Mouse (Mus musculus) intestine, postnatal 0 days (tissue): ENCODE results near the gene Snrnp25. TPM values are rescaled to one million over a fixed set of nuclear protein-coding genes. Genes with fewer than 3 reads are reported as not detected.

ENCODE experiments used
- ATAC-seq: fragments of 200-750 bp; cut with Nextera tagmentation; 2 replicates; pipeline ENCODE4 v1.8.0; 2017; ENCODE audit warnings: mild to moderate bottlenecking, moderate TSS enrichment, moderate library complexity
- H3K27ac ChIP-seq: fragments of 300-500 bp; sonication (generic); 2 replicates; pipeline ENCODE4 v1.5.1; 2014; ENCODE audit warnings: mild to moderate bottlenecking, low read depth, low read length, moderate library complexity
- H3K27me3 ChIP-seq: fragments of 300-500 bp; sonication (generic); replicated peaks from 2 replicates; pipeline ENCODE4 v1.6.1; 2014; ENCODE audit warnings: low read length, mixed read lengths; ENCODE audit not compliant: control insufficient read depth, insufficient read depth
- H3K36me3 ChIP-seq: fragments of 300-500 bp; sonication (generic); 2 replicates; pipeline ENCODE4 v1.6.1; 2014; ENCODE audit warnings: mild to moderate bottlenecking, moderate library complexity; ENCODE audit not compliant: control insufficient read depth, insufficient read depth
- H3K4me1 ChIP-seq: fragments of 300-500 bp; sonication (generic); replicated peaks from 2 replicates; pipeline ENCODE4 v1.6.1; 2014; ENCODE audit warnings: antibody characterized with exemption, low read length, mixed read lengths; ENCODE audit not compliant: control insufficient read depth, insufficient read depth
- H3K4me2 ChIP-seq: fragments of 300-500 bp; sonication (generic); replicated peaks from 2 replicates; pipeline ENCODE4 v1.6.1; 2014; ENCODE audit warnings: low read depth, mild to moderate bottlenecking, moderate library complexity
- H3K4me3 ChIP-seq: fragments of 300-500 bp; sonication (generic); 2 replicates; pipeline ENCODE4 v1.5.1; 2014; ENCODE audit warnings: low read depth, low read length
- H3K9ac ChIP-seq: fragments of 300-500 bp; sonication (generic); 2 replicates; pipeline ENCODE4 v1.6.1; 2014; ENCODE audit warnings: mild to moderate bottlenecking, low read depth, low read length
- H3K9me3 ChIP-seq: fragments of 300-500 bp; sonication (generic); 2 replicates; pipeline ENCODE4 v1.6.1; 2016; ENCODE audit warnings: mixed run types; ENCODE audit not compliant: control insufficient read depth
- CTCF ChIP-seq: sonication (generic); IDR thresholded peaks from 2 replicates; pipeline ENCODE4 v1.5.1; 2016; ENCODE audit warnings: low read depth, mild to moderate bottlenecking, control low read depth, antibody characterized with exemption, moderate library complexity
- WGBS: fragments of 180-500 bp; shearing (Covaris S2); extraction: QIAGEN DNeasy Blood & Tissue Kit; methylation state at CpG from one replicate; pipeline ENCODE4 v1.1.7; 2014; 5-methylcytosine and 5-hydroxymethylcytosine counted together
- polyA plus RNA-seq: library from polyadenylated mRNA; unstranded; fragments of >200 nt; fragmentation: Nextera tagmentation; extraction: Ambion mirVana; gene quantifications from 2 replicates; pipeline ENCODE4 v1.2.1, GENCODE M21; 2015

Gene Snrnp25
- polyA plus RNA-seq, 1 experiment from 2014 or later = 28.0 TPM

DNA sequence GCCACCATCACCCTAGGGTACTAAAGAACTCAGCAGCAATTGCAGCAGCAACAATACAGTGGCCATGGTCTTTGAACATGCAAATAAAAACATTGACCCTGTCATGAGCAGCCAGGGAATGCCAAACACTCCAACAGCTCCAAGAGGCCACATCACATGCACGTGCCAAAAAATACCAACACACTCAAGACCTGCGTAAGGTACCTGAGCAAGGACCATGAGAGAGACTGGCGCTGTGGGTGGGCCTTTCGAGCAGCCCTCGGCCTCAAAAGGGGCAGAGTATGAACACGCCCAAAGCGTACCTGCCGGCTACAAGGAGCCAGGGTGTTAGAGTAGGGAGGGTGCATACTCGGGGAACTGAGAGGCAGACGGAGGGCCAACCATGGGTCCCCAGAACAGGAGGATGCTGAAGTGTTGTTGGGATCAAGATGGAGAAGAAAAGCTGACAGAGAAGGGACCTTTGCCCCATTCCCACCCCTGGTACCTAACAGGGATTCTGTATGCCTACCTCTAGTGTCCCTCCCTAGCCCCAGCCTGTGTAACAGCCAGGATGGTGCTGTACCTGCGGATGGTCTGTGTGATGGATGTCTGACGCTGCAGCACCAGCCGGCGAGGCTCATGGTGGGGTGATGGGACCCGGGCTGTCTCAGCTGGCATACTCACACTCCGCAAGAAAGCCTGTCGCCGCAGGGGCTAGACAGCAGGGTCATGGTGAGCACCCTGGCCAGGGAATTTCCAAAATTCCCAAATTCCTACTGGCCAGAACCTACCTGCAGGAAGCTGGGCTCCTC is 10.4 kb downstream of the Snrnp25 start:
- ATAC-seq = no peak
- peaks cover 55% of the 10 kb centered on the region for H3K36me3 ChIP-seq
- no peak overlapping the region for H3K4me2 ChIP-seq

DNA sequence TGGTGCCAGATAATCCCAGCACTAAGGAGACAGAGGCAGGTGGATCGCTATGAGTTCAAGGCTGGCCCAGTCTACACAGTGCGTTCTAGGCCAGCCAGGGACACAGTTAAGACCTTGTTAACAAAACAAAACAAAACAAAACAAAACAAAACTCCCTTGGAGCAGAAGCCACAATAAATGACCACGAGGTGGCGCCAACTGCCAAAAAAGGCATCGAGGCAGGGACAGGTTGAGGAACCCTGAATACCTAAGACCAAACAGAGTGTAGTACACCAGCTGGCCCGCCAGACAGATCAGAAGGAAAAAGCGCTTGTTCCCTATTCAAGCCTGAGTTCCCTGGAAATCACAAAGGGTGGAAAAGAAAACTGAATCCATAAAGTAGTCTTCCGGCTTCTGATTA is 11.6 kb downstream of the Snrnp25 start:
- Histone ChIP-seq H3K4me3 (no peak overlapping the region), H3K9ac (no peak overlapping the region), H3K4me1 (no peaks in the 10 kb centered on the region; the same call in 1 of the 2 replicates), H3K27me3 (no peaks in the 10 kb centered on the region), H3K36me3 (peaks cover 42% of the 10 kb centered on the region), H3K27ac (no peak overlapping the region), H3K9me3 (no peaks in the 10 kb centered on the region), H3K4me2 (no peak overlapping the region)
- ATAC-seq = peak; percentile 23; the same call in 1 of the 2 replicates
- peak; percentile 95 for TF ChIP-seq CTCF
- WGBS = 28% methylated on average over 8 of the region's 8 CpGs

More for the DNA sequence above, 10.4 kb downstream of the Snrnp25 start:
- Histone ChIP-seq H3K9ac (no peak overlapping the region), H3K27ac (no peak overlapping the region), H3K9me3 (no peaks in the 10 kb centered on the region), H3K4me3 (no peak overlapping the region), H3K27me3 (no peaks in the 10 kb centered on the region), H3K4me1 (no peaks in the 10 kb centered on the region)
- WGBS = 93% methylated on average over 18 of the region's 18 CpGs
- no peak for TF ChIP-seq CTCF

DNA sequence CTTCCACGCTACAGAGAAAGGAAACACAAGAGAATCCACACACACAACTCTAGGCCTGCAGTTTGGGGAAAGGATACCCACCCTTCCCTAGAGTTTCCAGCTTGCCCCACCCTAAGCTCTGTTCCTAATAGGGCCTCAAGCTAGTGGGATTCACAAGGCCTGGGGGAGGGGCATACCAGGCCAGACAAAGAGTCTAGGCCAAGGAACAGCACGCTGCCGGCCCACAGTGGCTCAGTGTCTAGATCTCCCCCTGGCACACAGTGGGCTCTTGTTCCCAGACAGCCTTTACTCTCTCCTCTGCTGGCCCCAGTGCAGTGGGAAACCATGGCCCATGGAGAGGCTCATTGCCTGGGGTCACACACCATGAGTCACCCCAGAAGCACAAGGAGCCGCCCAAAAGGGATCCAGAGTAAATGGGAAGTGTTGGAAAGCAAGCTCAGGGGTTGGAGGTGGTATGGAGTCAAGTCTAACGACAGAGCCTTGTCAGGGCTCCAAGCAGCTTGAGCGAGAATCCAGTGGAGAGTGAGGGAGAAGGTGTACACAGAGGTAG is 13.4 kb downstream of the Snrnp25 start:
- TF ChIP-seq CTCF = no peak
- Histone ChIP-seq H3K4me2 (no peak overlapping the region), H3K27ac (no peak overlapping the region), H3K9ac (no peak overlapping the region), H3K36me3 (peaks cover 25% of the 10 kb centered on the region), H3K27me3 (no peaks in the 10 kb centered on the region), H3K4me3 (no peak overlapping the region), H3K9me3 (no peaks in the 10 kb centered on the region), H3K4me1 (peaks cover 5% of the 10 kb centered on the region; the same call in 1 of the 2 replicates)
- 61% methylated on average over 6 of the region's 6 CpGs for WGBS
- no peak for ATAC-seq

DNA sequence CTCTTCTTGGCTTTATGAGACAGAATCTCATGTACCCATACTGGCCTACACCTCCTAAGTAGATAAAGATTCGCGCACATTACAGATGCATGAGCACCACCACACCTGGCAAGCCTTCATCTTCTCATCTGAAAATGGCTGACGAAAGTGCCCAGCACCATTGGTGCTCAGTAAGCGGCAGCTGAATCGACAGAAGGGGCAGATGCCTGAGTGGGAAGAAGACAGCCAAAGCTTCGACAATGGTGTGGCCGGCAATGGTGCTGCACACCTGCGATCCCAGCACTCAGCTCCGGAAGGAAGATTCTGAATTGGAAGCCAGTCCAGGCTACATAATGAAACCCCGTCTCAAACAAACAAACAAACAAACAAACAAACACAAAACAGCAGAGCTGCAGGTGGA is 14.1 kb downstream of the Snrnp25 start:
- H3K4me1 ChIP-seq = peaks cover 8% of the 10 kb centered on the region; the same call in 1 of the 2 replicates
- WGBS = 82% methylated on average over 10 of the region's 10 CpGs
- peaks cover 18% of the 10 kb centered on the region for H3K36me3 ChIP-seq
- TF ChIP-seq CTCF = no peak
- ATAC-seq = no peak
- no peak overlapping the region for H3K4me3 ChIP-seq
- H3K27me3 ChIP-seq = no peaks in the 10 kb centered on the region
- no peaks in the 10 kb centered on the region for H3K9me3 ChIP-seq
- H3K9ac ChIP-seq = no peak overlapping the region
- no peak overlapping the region for H3K4me2 ChIP-seq
- no peak overlapping the region for H3K27ac ChIP-seq

DNA sequence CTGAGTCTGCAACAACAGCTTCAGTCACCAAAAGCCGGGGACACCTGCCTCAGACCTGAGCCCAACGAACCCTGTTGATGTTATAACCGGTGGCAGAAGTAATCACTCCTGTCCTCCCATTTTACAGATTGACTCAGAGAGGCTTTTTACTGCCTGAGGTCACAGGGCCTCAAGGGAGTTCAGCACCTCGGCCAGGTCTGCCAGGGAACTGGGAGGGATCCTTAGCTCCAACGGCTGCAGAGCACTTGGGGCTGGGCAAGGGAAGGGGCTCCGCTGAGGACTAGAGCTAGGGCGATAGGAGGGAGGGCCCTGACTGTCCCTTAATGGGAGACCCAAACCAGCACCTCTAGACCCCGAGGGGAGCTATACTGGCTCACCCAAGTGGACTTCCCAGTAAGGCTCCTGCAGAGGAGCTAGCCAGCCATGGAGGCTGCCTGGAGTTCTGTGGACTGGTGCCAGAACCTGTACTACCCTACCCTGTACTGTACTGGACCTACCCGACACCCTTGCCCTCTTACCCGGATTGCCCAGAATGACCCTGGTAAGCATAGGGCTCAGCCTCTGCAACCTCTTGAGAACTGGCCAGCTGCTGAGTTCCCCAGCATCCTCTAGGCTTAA is 15.5 kb downstream of the Snrnp25 start:
- H3K27ac ChIP-seq = no peak overlapping the region; the same call in 1 of the 2 replicates
- H3K36me3 ChIP-seq = peaks cover 4% of the 10 kb centered on the region
- peak overlapping the region; percentile 87 for H3K4me2 ChIP-seq
- peaks cover 10% of the 10 kb centered on the region; the same call in 1 of the 2 replicates for H3K4me1 ChIP-seq
- no peak for ATAC-seq
- peak overlapping the region; percentile 84; the same call in 1 of the 2 replicates for H3K9ac ChIP-seq
- TF ChIP-seq CTCF = no peak
- WGBS = 35% methylated on average over 10 of the region's 10 CpGs
- no peaks in the 10 kb centered on the region for H3K9me3 ChIP-seq
- no peaks in the 10 kb centered on the region for H3K27me3 ChIP-seq
- peak overlapping the region; percentile 82 for H3K4me3 ChIP-seq
